Mouse (Mus musculus) small intestine, adult 2 months (tissue): ENCODE measurements around the gene Mtfr1l. TPM values are rescaled to one million over a fixed set of nuclear protein-coding genes. Genes with fewer than 3 reads are reported as not detected.

Source experiments
- H3K27ac ChIP-seq: fragments of 200-500 bp; 2 replicates; pipeline ENCODE4 v1.5.1; 2012; ENCODE audit warnings: low read depth, low read length, control low read depth, inconsistent platforms; ENCODE audit not compliant: insufficient read depth
- H3K27me3 ChIP-seq: fragments of 200-500 bp; 2 replicates; pipeline ENCODE4 v1.6.1; 2012; ENCODE audit warnings: mild to moderate bottlenecking, moderate library complexity, low read length, inconsistent platforms; ENCODE audit not compliant: control insufficient read depth, insufficient read depth
- H3K36me3 ChIP-seq: fragments of 200-500 bp; 2 replicates; pipeline ENCODE4 v1.6.1; 2012; ENCODE audit warnings: mild to moderate bottlenecking, low read length, control low read depth, inconsistent platforms; ENCODE audit not compliant: control insufficient read depth, insufficient read depth
- H3K4me1 ChIP-seq: fragments of 200-500 bp; 2 replicates; pipeline ENCODE4 v1.6.1; 2012; ENCODE audit warnings: low read length, inconsistent platforms, mixed read lengths; ENCODE audit not compliant: control insufficient read depth, insufficient read depth, insufficient read length
- H3K4me3 ChIP-seq: fragments of 200-500 bp; 2 replicates; pipeline ENCODE4 v1.5.1; 2012; ENCODE audit warnings: low read depth, mild to moderate bottlenecking, control low read depth, inconsistent platforms, low read length, moderate library complexity
- CTCF ChIP-seq: fragments of 200-500 bp; IDR thresholded peaks from 2 replicates; pipeline ENCODE4 v1.5.1; 2012; ENCODE audit warnings: low read depth, mild to moderate bottlenecking, control low read depth, inconsistent platforms, low read length, moderate library complexity, mixed read lengths; ENCODE audit not compliant: insufficient replicate concordance, insufficient read length; ENCODE audit errors: extremely low read depth
- POLR2A ChIP-seq: fragments of 200-500 bp; IDR thresholded peaks from 2 replicates; pipeline ENCODE4 v1.6.1; 2012; ENCODE audit warnings: low read depth, mild to moderate bottlenecking, control low read depth, inconsistent platforms, low read length, moderate library complexity
- WGBS: fragments of 180-500 bp; shearing (Covaris S2); methylation state at CpG from one replicate; pipeline ENCODE4 v1.1.7; 2018; 5-methylcytosine and 5-hydroxymethylcytosine counted together
- polyA plus RNA-seq: library from polyadenylated mRNA; depleted of rRNA; stranded (reverse); fragments of >200 nt; gene quantifications from 2 replicates; pipeline ENCODE4 v1.2.3, GENCODE M21; 2012

Gene Mtfr1l
- polyA plus RNA-seq, 1 experiment, result 55.7 TPM

GRCm38 (mm10) chr4:134533421-134533820, 1.8 kb downstream of the Mtfr1l start:
- Histone ChIP-seq H3K27ac (no peak overlapping the region), H3K4me1 (peaks cover 3% of the 10 kb centered on the region; the same call in 1 of the 2 replicates), H3K36me3 (peaks cover 29% of the 10 kb centered on the region), H3K27me3 (no peaks in the 10 kb centered on the region), H3K4me3 (no peak overlapping the region)
- TF ChIP-seq POLR2A (no peak), CTCF (no peak)
- 87% methylated on average over 4 of the region's 4 CpGs for WGBS

- no peak for TF ChIP-seq POLR2A
- TF ChIP-seq CTCF, result no peak
- Histone ChIP-seq H3K4me1 (peaks cover 3% of the 10 kb centered on the region; the same call in 1 of the 2 replicates), H3K4me3 (no peak overlapping the region), H3K27ac (no peak overlapping the region), H3K36me3 (peaks cover 33% of the 10 kb centered on the region), H3K27me3 (no peaks in the 10 kb centered on the region)
- 73% methylated on average over 4 of the region's 4 CpGs for WGBS
Measured at GRCm38 (mm10) chr4:134532928-134533327, 2.3 kb downstream of the Mtfr1l start.

- Histone ChIP-seq H3K4me1 (no peaks in the 10 kb centered on the region), H3K27me3 (no peaks in the 10 kb centered on the region), H3K4me3 (no peak overlapping the region), H3K27ac (no peak overlapping the region), H3K36me3 (peaks cover 57% of the 10 kb centered on the region)
- no peak for TF ChIP-seq POLR2A
- 71% methylated on average over 5 of the region's 5 CpGs for WGBS
Measured at GRCm38 (mm10) chr4:134526220-134526619, 9.0 kb downstream of the Mtfr1l start.

- H3K36me3 ChIP-seq, result peaks cover 54% of the 10 kb centered on the region
- no peaks in the 10 kb centered on the region for H3K27me3 ChIP-seq
- H3K4me1 ChIP-seq, result no peaks in the 10 kb centered on the region
- 78% methylated on average over 5 of the region's 5 CpGs for WGBS
- no peak overlapping the region for H3K4me3 ChIP-seq
- no peak for TF ChIP-seq CTCF
- TF ChIP-seq POLR2A, result no peak
- H3K27ac ChIP-seq, result no peak overlapping the region
Measured at GRCm38 (mm10) chr4:134525806-134526205, 9.4 kb downstream of the Mtfr1l start.

GRCm38 (mm10) chr4:134523447-134523846, 11.7 kb downstream of the Mtfr1l start:
- no peaks in the 10 kb centered on the region for H3K4me1 ChIP-seq
- TF ChIP-seq CTCF, result no peak
- TF ChIP-seq POLR2A, result no peak
- peaks cover 32% of the 10 kb centered on the region for H3K36me3 ChIP-seq
- 82% methylated on average over 4 of the region's 4 CpGs for WGBS
- no peak overlapping the region for H3K27ac ChIP-seq
- no peak overlapping the region for H3K4me3 ChIP-seq
- no peaks in the 10 kb centered on the region for H3K27me3 ChIP-seq

- TF ChIP-seq POLR2A (no peak), CTCF (no peak)
- Histone ChIP-seq H3K36me3 (0 out of 2 replicates have a peak, but pooled peaks cover 4% of the 10 kb centered on the region), H3K4me1 (peaks cover 5% of the 10 kb centered on the region; the same call in 1 of the 2 replicates), H3K4me3 (no peak overlapping the region), H3K27me3 (no peaks in the 10 kb centered on the region), H3K27ac (no peak overlapping the region)
Measured at GRCm38 (mm10) chr4:134519281-134519680, 15.9 kb downstream of the Mtfr1l start.

GRCm38 (mm10) chr4:134518541-134518940, 16.6 kb downstream of the Mtfr1l start:
- Histone ChIP-seq H3K4me1 (peaks cover 5% of the 10 kb centered on the region; the same call in 1 of the 2 replicates), H3K27me3 (no peaks in the 10 kb centered on the region), H3K4me3 (no peak overlapping the region), H3K27ac (no peak overlapping the region), H3K36me3 (0 out of 2 replicates have a peak, but pooled peaks cover 1% of the 10 kb centered on the region)
- TF ChIP-seq POLR2A (no peak), CTCF (no peak)
- WGBS, result 89% methylated on average over 4 of the region's 4 CpGs

- TF ChIP-seq CTCF (no peak), POLR2A (no peak)
- Histone ChIP-seq H3K27ac (no peak overlapping the region), H3K4me1 (peaks cover 6% of the 10 kb centered on the region; the same call in 1 of the 2 replicates), H3K27me3 (no peaks in the 10 kb centered on the region), H3K4me3 (no peak overlapping the region), H3K36me3 (no peaks in the 10 kb centered on the region)
- WGBS, result 87% methylated on average over 10 of the region's 10 CpGs
Measured at GRCm38 (mm10) chr4:134517719-134518118, 17.5 kb downstream of the Mtfr1l start.
